In genomic region chr16:95945389-95946311, GRCm38 (mm10) we compare ENCODE assay signal across 1 mouse cellular context.
TF ChIP-seq lines count a peak whose summit lies in the region.

No protein-coding gene starts in this region.

TF ChIP-seq in CH12.LX, 34 proteins besides CTCF, POLR2A, EP300 and RAD21 (continued from another document):
- TF ChIP-seq MEF2A (IDR thresholded peaks at IDR 0.05; ENCODE audit: borderline replicate concordance, low read depth, low read length) (peak; percentile 33; the same call in 1 of the 2 replicates), SMC3 (IDR thresholded peaks at IDR 0.05; ENCODE audit: low read depth, low read length) (peak; percentile 99), BHLHE40 (IDR thresholded peaks at IDR 0.05; ENCODE audit: low read depth, low read length) (peak; percentile 49), ZNF384 (IDR thresholded peaks at IDR 0.05; ENCODE audit: low read depth, low read length) (peak; percentile 99), MAZ (IDR thresholded peaks at IDR 0.05; ENCODE audit: low read depth, low read length) (no peak), IRF4 (IDR thresholded peaks at IDR 0.05; ENCODE audit: low read depth, low read length) (peak; percentile 64; the same call in 1 of the 2 replicates), GABPA (IDR thresholded peaks at IDR 0.05; ENCODE audit: insufficient replicate concordance, low read depth, low read length) (no peak), POLR2AphosphoS2 (IDR thresholded peaks at IDR 0.05; ENCODE audit: low read depth, low read length) (no peak)
